Mouse (Mus musculus) stomach, embryonic 16.5 days (tissue): ENCODE measurements around the gene Dnajc17. TPM values are rescaled to one million over a fixed set of nuclear protein-coding genes. Genes with fewer than 3 reads are reported as not detected.

ENCODE experiments used
- ATAC-seq: fragments of 200-750 bp; cut with Nextera tagmentation; 2 replicates; pipeline ENCODE4 v1.8.0; 2017; ENCODE audit warnings: moderate number of reproducible peaks, moderate TSS enrichment; ENCODE audit not compliant: insufficient read depth, low FRiP score
- H3K27ac ChIP-seq: fragments of 300-500 bp; sonication (generic); 2 replicates; pipeline ENCODE4 v1.5.1; 2014; ENCODE audit warnings: low read length
- H3K27me3 ChIP-seq: fragments of 300-500 bp; sonication (generic); 2 replicates; pipeline ENCODE4 v1.6.1; 2014; ENCODE audit warnings: low read length, control low read depth, mixed read lengths; ENCODE audit not compliant: control insufficient read depth, insufficient read depth
- H3K36me3 ChIP-seq: fragments of 300-500 bp; sonication (generic); 2 replicates; pipeline ENCODE4 v1.6.1; 2014; ENCODE audit warnings: low read length; ENCODE audit not compliant: control insufficient read depth, insufficient read depth
- H3K4me1 ChIP-seq: fragments of 300-500 bp; sonication (generic); 2 replicates; pipeline ENCODE4 v1.6.1; 2014; ENCODE audit warnings: low read length, control low read depth, mixed read lengths; ENCODE audit not compliant: control insufficient read depth, insufficient read depth
- H3K4me2 ChIP-seq: fragments of 300-500 bp; sonication (generic); 2 replicates; pipeline ENCODE4 v1.6.1; 2014; ENCODE audit warnings: low read depth, low read length, mixed read lengths
- H3K4me3 ChIP-seq: fragments of 300-500 bp; sonication (generic); replicated peaks from 2 replicates; pipeline ENCODE4 v1.5.1; 2014; ENCODE audit warnings: mild to moderate bottlenecking, low read length
- H3K9ac ChIP-seq: fragments of 300-500 bp; sonication (generic); 2 replicates; pipeline ENCODE4 v1.6.1; 2014; ENCODE audit warnings: low read length
- H3K9me3 ChIP-seq: fragments of 300-500 bp; sonication (generic); replicated peaks from 2 replicates; pipeline ENCODE4 v1.6.1; 2016; ENCODE audit warnings: low read length, control low read depth; ENCODE audit not compliant: control insufficient read depth
- WGBS: fragments of 180-500 bp; shearing (Covaris S2); extraction: QIAGEN DNeasy Blood & Tissue Kit; methylation state at CpG from one replicate; pipeline ENCODE4 v1.1.7; 2014; 5-methylcytosine and 5-hydroxymethylcytosine counted together
- polyA plus RNA-seq: library from polyadenylated mRNA; unstranded; fragments of >200 nt; fragmentation: Nextera tagmentation; extraction: Ambion mirVana; gene quantifications from 2 replicates; pipeline ENCODE4 v1.2.1, GENCODE M21; 2015

The Dnajc17 gene
- polyA plus RNA-seq, 1 experiment from 2014 or later: 16.7 TPM

- no peak for ATAC-seq
- H3K4me2 ChIP-seq: peak overlapping the region; percentile 65
- H3K9ac ChIP-seq: peak overlapping the region; percentile 58; the same call in 1 of the 2 replicates
- 58% methylated on average over 4 of the region's 4 CpGs for WGBS
- H3K27me3 ChIP-seq: peaks cover 31% of the 10 kb centered on the region
- H3K4me1 ChIP-seq: no peaks in the 10 kb centered on the region; the same call in 1 of the 2 replicates
- peak overlapping the region; percentile 60 for H3K4me3 ChIP-seq
- no peaks in the 10 kb centered on the region for H3K9me3 ChIP-seq
- H3K27ac ChIP-seq: peak overlapping the region; percentile 61; the same call in 1 of the 2 replicates
- no peaks in the 10 kb centered on the region for H3K36me3 ChIP-seq
Observed at GRCm38 (mm10) chr2:119240075-119240818, 31.7 kb upstream of the Dnajc17 start.

DNA sequence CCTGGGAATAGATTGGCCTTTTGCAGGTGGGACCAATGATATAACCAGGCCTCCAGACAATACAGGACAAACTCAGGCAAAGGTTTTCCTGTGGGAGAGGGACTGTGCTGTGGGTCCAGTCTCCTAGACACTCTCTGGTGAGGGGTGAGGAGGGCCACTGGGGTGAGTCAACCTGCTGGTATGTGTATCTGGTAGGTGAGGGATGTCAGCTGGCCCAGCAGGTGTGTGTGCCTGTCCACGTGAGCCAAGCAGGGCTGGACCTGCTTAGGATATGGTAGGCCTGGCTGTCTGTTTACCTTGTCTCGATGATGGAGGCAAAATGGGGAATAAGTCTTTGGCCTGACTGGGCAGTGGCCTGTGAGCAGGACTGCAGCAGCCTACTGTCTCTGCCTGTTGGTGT, 30.1 kb upstream of the Dnajc17 start:
- peak overlapping the region; percentile 60 for H3K4me3 ChIP-seq
- H3K27ac ChIP-seq: peak overlapping the region; percentile 88
- peaks cover 31% of the 10 kb centered on the region for H3K27me3 ChIP-seq
- 50% methylated on average over 2 of the region's 2 CpGs for WGBS
- H3K36me3 ChIP-seq: no peaks in the 10 kb centered on the region
- H3K9me3 ChIP-seq: no peaks in the 10 kb centered on the region
- H3K4me2 ChIP-seq: peak overlapping the region; percentile 65
- peak overlapping the region; percentile 78 for H3K9ac ChIP-seq
- H3K4me1 ChIP-seq: no peaks in the 10 kb centered on the region; the same call in 1 of the 2 replicates
- peak; percentile 71 for ATAC-seq

GRCm38 (mm10) chr2:119237871-119238220, 29.3 kb upstream of the Dnajc17 start:
- H3K4me1 ChIP-seq: no peaks in the 10 kb centered on the region; the same call in 1 of the 2 replicates
- peak overlapping the region; percentile 65 for H3K4me2 ChIP-seq
- no peak for ATAC-seq
- H3K9ac ChIP-seq: peak overlapping the region; percentile 78
- WGBS: 3% methylated on average over 31 of the region's 31 CpGs
- peaks cover 31% of the 10 kb centered on the region for H3K27me3 ChIP-seq
- peak overlapping the region; percentile 60 for H3K4me3 ChIP-seq
- no peaks in the 10 kb centered on the region for H3K36me3 ChIP-seq
- H3K27ac ChIP-seq: peak overlapping the region; percentile 88
- H3K9me3 ChIP-seq: no peaks in the 10 kb centered on the region

GRCm38 (mm10) chr2:119237210-119237870, 28.7 kb upstream of the Dnajc17 start, which contains the start of gene Spint1:
Spint1 (plus strand) TSS chr2:119237362.
- Histone ChIP-seq H3K4me2 (peak within 1 kb of the TSS; percentile 65), H3K27me3 (peaks cover 31% of the 10 kb centered on the region), H3K36me3 (no peaks in the 10 kb centered on the region), H3K27ac (peak within 1 kb of the TSS; percentile 88), H3K9ac (peak within 1 kb of the TSS; percentile 78), H3K4me3 (peak within 1 kb of the TSS; percentile 60), H3K4me1 (no peaks in the 10 kb centered on the region; the same call in 1 of the 2 replicates), H3K9me3 (no peaks in the 10 kb centered on the region)
- under 1% methylated on average over 73 of the region's 73 CpGs for WGBS
- ATAC-seq: peak; percentile 84

DNA sequence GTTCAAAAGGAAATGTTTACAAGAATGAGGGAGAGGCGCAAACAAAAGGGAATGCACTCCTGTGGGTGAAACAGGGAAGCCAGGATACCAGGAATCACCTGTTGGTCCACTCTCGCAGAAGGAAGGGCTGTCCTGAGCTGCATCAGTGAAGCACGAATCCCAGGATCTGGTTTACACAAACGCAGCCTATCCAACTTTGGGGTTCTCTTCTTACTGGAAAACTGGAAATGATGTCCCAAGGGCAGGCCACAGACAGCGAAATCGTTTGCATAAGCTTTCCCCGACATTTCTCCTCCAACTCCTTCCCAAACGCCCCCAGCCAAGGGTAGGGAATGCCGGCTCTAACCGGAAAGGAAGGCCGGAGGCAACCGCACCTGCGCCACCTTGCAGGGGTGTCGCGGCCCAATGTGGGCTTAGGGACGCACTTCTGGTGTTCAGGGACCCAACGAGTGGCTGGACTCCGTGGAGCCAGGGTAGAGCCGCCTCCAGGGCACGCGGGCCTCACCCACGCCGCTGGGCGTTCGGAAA, 28.2 kb upstream of the Dnajc17 start:
- WGBS: 11% methylated on average over 25 of the region's 25 CpGs
- Histone ChIP-seq H3K27me3 (peaks cover 31% of the 10 kb centered on the region), H3K4me1 (no peaks in the 10 kb centered on the region; the same call in 1 of the 2 replicates), H3K36me3 (no peaks in the 10 kb centered on the region), H3K9ac (peak overlapping the region; percentile 78), H3K4me3 (peak overlapping the region; percentile 60), H3K9me3 (no peaks in the 10 kb centered on the region), H3K4me2 (peak overlapping the region; percentile 65), H3K27ac (peak overlapping the region; percentile 88)
- no peak; the same call in 1 of the 2 replicates for ATAC-seq

- Histone ChIP-seq H3K27ac (no peak within 1 kb of the TSS), H3K9me3 (no peaks in the 10 kb centered on the region), H3K4me2 (no peak within 1 kb of the TSS), H3K36me3 (no peaks in the 10 kb centered on the region), H3K4me1 (no peaks in the 10 kb centered on the region), H3K9ac (no peak within 1 kb of the TSS; the same call in 1 of the 2 replicates), H3K27me3 (no peaks in the 10 kb centered on the region), H3K4me3 (no peak within 1 kb of the TSS)
- no peak; the same call in 1 of the 2 replicates for ATAC-seq
- WGBS: 65% methylated on average over 6 of the region's 6 CpGs
Observed at GRCm38 (mm10) chr2:119229775-119230704, 21.4 kb upstream of the Dnajc17 start, which contains the start of gene Ppp1r14d. Ppp1r14d (minus strand) TSS chr2:119229906.

GRCm38 (mm10) chr2:119209176-119209507, 547 bp upstream of the Dnajc17 start:
- 0% methylated on average over 13 of the region's 13 CpGs for WGBS
- Histone ChIP-seq H3K27ac (peak overlapping the region; percentile 74), H3K4me1 (peaks cover 7% of the 10 kb centered on the region; the same call in 1 of the 2 replicates), H3K9me3 (no peaks in the 10 kb centered on the region), H3K4me3 (peak overlapping the region; percentile 89), H3K27me3 (no peaks in the 10 kb centered on the region), H3K4me2 (peak overlapping the region; percentile 60), H3K36me3 (peaks cover 8% of the 10 kb centered on the region), H3K9ac (peak overlapping the region; percentile 91)
- no peak for ATAC-seq

GRCm38 (mm10) chr2:119207961-119208343, 643 bp downstream of the Dnajc17 start:
- Histone ChIP-seq H3K27ac (peak overlapping the region; percentile 95), H3K4me3 (peak overlapping the region; percentile 89), H3K9ac (peak overlapping the region; percentile 85), H3K4me1 (peaks cover 10% of the 10 kb centered on the region), H3K9me3 (no peaks in the 10 kb centered on the region), H3K27me3 (no peaks in the 10 kb centered on the region), H3K36me3 (peaks cover 8% of the 10 kb centered on the region), H3K4me2 (peak overlapping the region; percentile 78)
- no peak for ATAC-seq
- WGBS: 15% methylated on average over 6 of the region's 6 CpGs
